Mouse (Mus musculus) stomach, postnatal 0 days (tissue): Measurements from ENCODE around the gene Parp14.

Experiments
- CTCF ChIP-seq: IDR thresholded peaks from 2 replicates; pipeline ENCODE4 v1.5.1; 2016; ENCODE audit warnings: antibody characterized with exemption, low read depth, mild to moderate bottlenecking, moderate library complexity
- EP300 ChIP-seq: optimal IDR thresholded peaks from 2 replicates; pipeline ENCODE3; 2016; ENCODE audit warnings: antibody characterized with exemption

DNA sequence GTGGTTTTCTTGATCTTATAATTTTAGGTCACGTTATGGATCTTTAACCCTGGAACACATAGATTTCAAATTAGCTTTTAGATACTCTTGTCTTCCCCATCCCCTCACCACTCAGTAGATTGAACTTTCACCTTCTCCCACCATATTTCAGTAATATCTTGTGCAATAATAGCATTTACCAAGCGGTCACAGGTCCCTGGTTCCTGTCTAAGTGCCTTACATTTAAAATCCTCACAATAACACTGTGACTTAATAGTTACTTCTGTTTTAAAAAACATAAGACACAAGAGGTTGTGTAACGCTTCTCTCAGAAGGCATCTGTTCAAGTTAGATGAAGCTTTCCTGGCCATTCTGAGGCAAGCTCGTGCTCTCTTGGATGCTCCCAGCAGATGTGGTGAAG lies 67.6 kb downstream of the Parp14 start:
- TF ChIP-seq CTCF (no peak), EP300 (no peak)
